Mouse (Mus musculus) forebrain, embryonic 15.5 days (tissue): Measurements from ENCODE around the gene Vps37c. TPM values are rescaled to one million over a fixed set of nuclear protein-coding genes. Genes with fewer than 3 reads are reported as not detected.
A peak's percentile ranks its signal among the peaks of the same experiment; 100 is the strongest.

Source experiments
- ATAC-seq: fragments of 200-750 bp; cut with Nextera tagmentation; replicated peaks from 2 replicates; pipeline ENCODE4 v1.8.0; 2017; ENCODE audit warnings: mild to moderate bottlenecking, moderate TSS enrichment, moderate library complexity
- H3K27ac ChIP-seq: fragments of 300-500 bp; sonication (generic); replicated peaks from 2 replicates; pipeline ENCODE4 v1.5.1; 2015; ENCODE audit warnings: mild to moderate bottlenecking, inconsistent platforms
- H3K27me3 ChIP-seq: fragments of 300-500 bp; sonication (generic); 2 replicates; pipeline ENCODE4 v1.6.1; 2015; ENCODE audit warnings: inconsistent platforms
- H3K36me3 ChIP-seq: fragments of 300-500 bp; sonication (generic); 2 replicates; pipeline ENCODE4 v1.6.1; 2015; ENCODE audit warnings: mild to moderate bottlenecking, inconsistent platforms
- H3K4me1 ChIP-seq: fragments of 300-500 bp; sonication (generic); 2 replicates; pipeline ENCODE4 v1.6.1; 2015; ENCODE audit warnings: inconsistent platforms
- H3K4me2 ChIP-seq: fragments of 300-500 bp; sonication (generic); replicated peaks from 2 replicates; pipeline ENCODE4 v1.6.1; 2015; ENCODE audit warnings: mild to moderate bottlenecking, inconsistent platforms
- H3K4me3 ChIP-seq: fragments of 300-500 bp; sonication (generic); 2 replicates; pipeline ENCODE4 v1.5.1; 2015; ENCODE audit warnings: mild to moderate bottlenecking, inconsistent platforms
- H3K9ac ChIP-seq: fragments of 300-500 bp; sonication (generic); replicated peaks from 2 replicates; pipeline ENCODE4 v1.6.1; 2015; ENCODE audit warnings: mild to moderate bottlenecking, inconsistent platforms
- H3K9me3 ChIP-seq: fragments of 300-500 bp; sonication (generic); 2 replicates; pipeline ENCODE4 v1.6.1; 2016; ENCODE audit warnings: inconsistent platforms
- WGBS: fragments of 180-500 bp; shearing (Covaris S2); methylation state at CpG from one replicate; pipeline ENCODE4 v1.1.7; 2015; ENCODE audit warnings: mixed read lengths; 5-methylcytosine and 5-hydroxymethylcytosine counted together
- polyA plus RNA-seq: library from polyadenylated mRNA; unstranded; fragments of >200 nt; fragmentation: Nextera tagmentation; extraction: Ambion mirVana; gene quantifications from 2 replicates; pipeline ENCODE4 v1.2.1, GENCODE M21; 2015

Vps37c gene
- 39.3 and 41.1 TPM in 2 replicates for polyA plus RNA-seq

GRCm38 (mm10) chr19:10688537-10689352 lies at the start of gene Vps37c:
TSS of gene Vps37c (plus strand) at chr19:10688735.
- Histone ChIP-seq H3K4me2 (peak within 1 kb of the TSS; percentile 60), H3K27ac (peak within 1 kb of the TSS; percentile 94), H3K4me1 (peaks cover 39% of the 10 kb centered on the region), H3K4me3 (peak within 1 kb of the TSS; percentile 84), H3K9ac (peak within 1 kb of the TSS; percentile 84), H3K9me3 (no peaks in the 10 kb centered on the region), H3K27me3 (no peaks in the 10 kb centered on the region), H3K36me3 (no peaks in the 10 kb centered on the region)
- WGBS = under 1% methylated on average over 67 of the region's 74 CpGs
- ATAC-seq = peak; percentile 90

GRCm38 (mm10) chr19:10640080-10640479 lies 48.5 kb upstream of the Vps37c start:
- no peak overlapping the region for H3K4me2 ChIP-seq
- WGBS = 18% methylated on average over 5 of the region's 5 CpGs
- H3K9me3 ChIP-seq = no peaks in the 10 kb centered on the region
- no peaks in the 10 kb centered on the region for H3K36me3 ChIP-seq
- no peak overlapping the region for H3K27ac ChIP-seq
- no peaks in the 10 kb centered on the region for H3K27me3 ChIP-seq
- peaks cover 5% of the 10 kb centered on the region for H3K4me1 ChIP-seq
- no peak overlapping the region for H3K4me3 ChIP-seq
- no peak overlapping the region for H3K9ac ChIP-seq
- ATAC-seq = no peak

- Histone ChIP-seq H3K36me3 (no peaks in the 10 kb centered on the region), H3K4me2 (no peak overlapping the region), H3K9me3 (no peaks in the 10 kb centered on the region), H3K4me1 (no peaks in the 10 kb centered on the region), H3K4me3 (no peak overlapping the region), H3K27me3 (no peaks in the 10 kb centered on the region), H3K27ac (no peak overlapping the region), H3K9ac (no peak overlapping the region)
- ATAC-seq = no peak
- 50% methylated on average over 13 of the region's 13 CpGs for WGBS
Measured at GRCm38 (mm10) chr19:10640589-10641378, 47.8 kb upstream of the Vps37c start.

- no peak overlapping the region for H3K4me2 ChIP-seq
- H3K4me1 ChIP-seq = no peaks in the 10 kb centered on the region
- 86% methylated on average over 2 of the region's 2 CpGs for WGBS
- no peak overlapping the region for H3K4me3 ChIP-seq
- H3K27me3 ChIP-seq = no peaks in the 10 kb centered on the region
- H3K36me3 ChIP-seq = no peaks in the 10 kb centered on the region
- ATAC-seq = no peak
- H3K9me3 ChIP-seq = no peaks in the 10 kb centered on the region
- H3K9ac ChIP-seq = no peak overlapping the region
- H3K27ac ChIP-seq = no peak overlapping the region
Measured at GRCm38 (mm10) chr19:10645616-10646015, 42.9 kb upstream of the Vps37c start.

GRCm38 (mm10) chr19:10648156-10648555 lies 40.4 kb upstream of the Vps37c start:
- Histone ChIP-seq H3K4me1 (no peaks in the 10 kb centered on the region), H3K36me3 (no peaks in the 10 kb centered on the region), H3K9ac (no peak overlapping the region), H3K27ac (no peak overlapping the region), H3K9me3 (no peaks in the 10 kb centered on the region), H3K4me2 (no peak overlapping the region), H3K4me3 (no peak overlapping the region), H3K27me3 (no peaks in the 10 kb centered on the region)
- no peak for ATAC-seq
- whole genome bisulfite sequencing = 79% methylated on average over 8 of the region's 8 CpGs

GRCm38 (mm10) chr19:10656058-10656457 lies 32.5 kb upstream of the Vps37c start:
- Histone ChIP-seq H3K4me3 (no peak overlapping the region), H3K27ac (no peak overlapping the region), H3K4me1 (no peaks in the 10 kb centered on the region), H3K36me3 (no peaks in the 10 kb centered on the region), H3K4me2 (no peak overlapping the region), H3K9ac (no peak overlapping the region), H3K9me3 (no peaks in the 10 kb centered on the region), H3K27me3 (no peaks in the 10 kb centered on the region)
- WGBS = 70% methylated on average over 3 of the region's 3 CpGs
- no peak for ATAC-seq

- 92% methylated on average over 5 of the region's 5 CpGs for WGBS
- Histone ChIP-seq H3K4me2 (no peak overlapping the region), H3K4me3 (no peak overlapping the region), H3K4me1 (no peaks in the 10 kb centered on the region), H3K27me3 (no peaks in the 10 kb centered on the region), H3K36me3 (no peaks in the 10 kb centered on the region), H3K9me3 (no peaks in the 10 kb centered on the region), H3K9ac (no peak overlapping the region), H3K27ac (no peak overlapping the region)
- no peak for ATAC-seq
Measured at GRCm38 (mm10) chr19:10657742-10658141, 30.8 kb upstream of the Vps37c start.

- no peak for ATAC-seq
- Histone ChIP-seq H3K4me1 (no peaks in the 10 kb centered on the region), H3K4me2 (no peak overlapping the region), H3K9me3 (no peaks in the 10 kb centered on the region), H3K36me3 (no peaks in the 10 kb centered on the region), H3K27me3 (no peaks in the 10 kb centered on the region), H3K4me3 (no peak overlapping the region), H3K9ac (no peak overlapping the region), H3K27ac (no peak overlapping the region)
- WGBS = 89% methylated on average over 2 of the region's 2 CpGs
Measured at GRCm38 (mm10) chr19:10658406-10658805, 30.1 kb upstream of the Vps37c start.

GRCm38 (mm10) chr19:10661373-10661772 lies 27.2 kb upstream of the Vps37c start:
- Histone ChIP-seq H3K27ac (no peak overlapping the region), H3K4me3 (no peak overlapping the region), H3K9me3 (no peaks in the 10 kb centered on the region), H3K36me3 (no peaks in the 10 kb centered on the region), H3K4me1 (no peaks in the 10 kb centered on the region), H3K9ac (no peak overlapping the region), H3K27me3 (no peaks in the 10 kb centered on the region), H3K4me2 (no peak overlapping the region)
- no peak for ATAC-seq
- WGBS = 76% methylated on average over 5 of the region's 5 CpGs

GRCm38 (mm10) chr19:10661919-10662318 lies 26.6 kb upstream of the Vps37c start:
- no peaks in the 10 kb centered on the region for H3K27me3 ChIP-seq
- H3K36me3 ChIP-seq = no peaks in the 10 kb centered on the region
- H3K4me1 ChIP-seq = no peaks in the 10 kb centered on the region
- H3K4me2 ChIP-seq = no peak overlapping the region
- no peak overlapping the region for H3K4me3 ChIP-seq
- H3K9ac ChIP-seq = no peak overlapping the region
- H3K9me3 ChIP-seq = no peaks in the 10 kb centered on the region
- no peak for ATAC-seq
- WGBS = 81% methylated on average over 2 of the region's 2 CpGs
- no peak overlapping the region for H3K27ac ChIP-seq

- H3K27me3 ChIP-seq = no peaks in the 10 kb centered on the region
- H3K36me3 ChIP-seq = no peaks in the 10 kb centered on the region
- H3K4me1 ChIP-seq = no peaks in the 10 kb centered on the region
- H3K4me3 ChIP-seq = no peak overlapping the region
- no peak for ATAC-seq
- WGBS = 86% methylated on average over 3 of the region's 3 CpGs
- H3K27ac ChIP-seq = no peak overlapping the region
- H3K9me3 ChIP-seq = no peaks in the 10 kb centered on the region
- no peak overlapping the region for H3K9ac ChIP-seq
- no peak overlapping the region for H3K4me2 ChIP-seq
Measured at GRCm38 (mm10) chr19:10662665-10663064, 25.9 kb upstream of the Vps37c start.

GRCm38 (mm10) chr19:10665093-10665492 lies 23.4 kb upstream of the Vps37c start:
- no peak overlapping the region for H3K9ac ChIP-seq
- H3K4me1 ChIP-seq = no peaks in the 10 kb centered on the region
- WGBS = 68% methylated on average over 3 of the region's 3 CpGs
- no peaks in the 10 kb centered on the region for H3K9me3 ChIP-seq
- H3K27me3 ChIP-seq = no peaks in the 10 kb centered on the region
- no peaks in the 10 kb centered on the region for H3K36me3 ChIP-seq
- H3K4me2 ChIP-seq = no peak overlapping the region
- no peak overlapping the region for H3K27ac ChIP-seq
- peak; percentile 35; the same call in 1 of the 2 replicates for ATAC-seq
- H3K4me3 ChIP-seq = no peak overlapping the region
